Mouse (Mus musculus): ENCODE measurements around the gene Sik1.
"Not testable (repeated sequence)": the region's sequence is repeated elsewhere in the genome, so short reads cannot be mapped to it uniquely, and the experiment has no call there.

Sik1 gene

GRCm38 (mm10) chr17:31855597-31856518, at the start of gene Sik1:
Sik1 (minus strand) TSS chr17:31855804.
- peak; percentile 62 for DNase-seq (ENCODE audit: extremely low read depth, low read depth)

- DNase-seq (ENCODE audit: extremely low read depth, low read depth), result no peak
Observed at GRCm38 (mm10) chr17:31905201-31905790, 49.7 kb upstream of the Sik1 start.

GRCm38 (mm10) chr17:31904036-31904435, 48.4 kb upstream of the Sik1 start:
- DNase-seq (ENCODE audit: extremely low read depth, low read depth), result no peak

GRCm38 (mm10) chr17:31902630-31903198, 47.1 kb upstream of the Sik1 start:
- DNase-seq (ENCODE audit: extremely low read depth, low read depth), result no peak

GRCm38 (mm10) chr17:31901461-31902204, 46.0 kb upstream of the Sik1 start:
- DNase-seq (ENCODE audit: extremely low read depth, low read depth), result no peak

- no peak for DNase-seq (ENCODE audit: extremely low read depth, low read depth)
Observed at GRCm38 (mm10) chr17:31898941-31899340, 43.3 kb upstream of the Sik1 start.

- no peak for DNase-seq (ENCODE audit: extremely low read depth, low read depth)
Observed at GRCm38 (mm10) chr17:31897186-31897793, 41.7 kb upstream of the Sik1 start.

- DNase-seq (ENCODE audit: extremely low read depth, low read depth), result no peak
Observed at GRCm38 (mm10) chr17:31896751-31897150, 41.1 kb upstream of the Sik1 start.

- no peak for DNase-seq (ENCODE audit: extremely low read depth, low read depth)
Observed at GRCm38 (mm10) chr17:31896311-31896710, 40.7 kb upstream of the Sik1 start.

GRCm38 (mm10) chr17:31893371-31894060, 37.9 kb upstream of the Sik1 start:
- DNase-seq (ENCODE audit: extremely low read depth, low read depth), result no peak

GRCm38 (mm10) chr17:31892750-31893149, 37.1 kb upstream of the Sik1 start:
- DNase-seq (ENCODE audit: extremely low read depth, low read depth), result no peak

- no peak for DNase-seq (ENCODE audit: extremely low read depth, low read depth)
Observed at GRCm38 (mm10) chr17:31891858-31892257, 36.3 kb upstream of the Sik1 start.

- no peak for DNase-seq (ENCODE audit: extremely low read depth, low read depth)
Observed at GRCm38 (mm10) chr17:31890311-31890951, 34.8 kb upstream of the Sik1 start.

GRCm38 (mm10) chr17:31889446-31890201, 34.0 kb upstream of the Sik1 start:
- no peak for DNase-seq (ENCODE audit: extremely low read depth, low read depth)

- DNase-seq (ENCODE audit: extremely low read depth, low read depth), result no peak
Observed at GRCm38 (mm10) chr17:31888540-31888939, 32.9 kb upstream of the Sik1 start.

- DNase-seq (ENCODE audit: extremely low read depth, low read depth), result not testable (repeated sequence)
Observed at GRCm38 (mm10) chr17:31884676-31885075, 29.1 kb upstream of the Sik1 start.

- DNase-seq (ENCODE audit: extremely low read depth, low read depth), result no peak
Observed at GRCm38 (mm10) chr17:31879406-31879805, 23.8 kb upstream of the Sik1 start.

- no peak for DNase-seq (ENCODE audit: extremely low read depth, low read depth)
Observed at GRCm38 (mm10) chr17:31877650-31878141, 22.1 kb upstream of the Sik1 start.

GRCm38 (mm10) chr17:31877181-31877581, 21.6 kb upstream of the Sik1 start:
- DNase-seq (ENCODE audit: extremely low read depth, low read depth), result no peak
